Mouse (Mus musculus): ENCODE data around the gene Lrrc15. TPM values are rescaled to one million over a fixed set of nuclear protein-coding genes. Genes with fewer than 3 reads are reported as not detected.
A peak's percentile ranks its signal among the peaks of the same experiment; 100 is the strongest.

The Lrrc15 gene
- total and polyA plus RNA-seq, 3 experiments: not detected

- H3K9ac ChIP-seq (ENCODE audit: control insufficient read depth, low read depth, low read length, poor library complexity, severe bottlenecking): no peak overlapping the region
- H3K27ac ChIP-seq (ENCODE audit: control insufficient read depth, low read depth, low read length): no peak overlapping the region
- H3K4me3 ChIP-seq (ENCODE audit: control insufficient read depth in 1 of 2, insufficient read depth in 1 of 2, low read depth in 2 of 2, low read length in 2 of 2): no peak overlapping the region
- no peaks in the 10 kb centered on the region for H3K9me3 ChIP-seq (replicated peaks; ENCODE audit: insufficient read depth, low read length)
- H3K79me2 ChIP-seq (ENCODE audit: control insufficient read depth, insufficient read depth, low read length, poor library complexity): peaks cover 31% of the 10 kb centered on the region
- peaks cover 15 to 23% of the 10 kb centered on the region in 2 experiments for H3K4me1 ChIP-seq (ENCODE audit: control insufficient read depth in 1 of 2, insufficient read depth in 2 of 2, low read length in 2 of 2)
- H3K36me3 ChIP-seq (ENCODE audit: control insufficient read depth in 1 of 2, insufficient read depth in 2 of 2, low read length in 2 of 2): peaks cover 0 to 21% of the 10 kb centered on the region in 2 experiments; a peak in 2 of 4 replicates
- TF ChIP-seq ZNF384 (IDR thresholded peaks at IDR 0.05; ENCODE audit: low read depth, low read length) (no peak), MXI1 (IDR thresholded peaks at IDR 0.05; ENCODE audit: low read depth, low read length) (no peak), MEF2A (IDR thresholded peaks at IDR 0.05; ENCODE audit: extremely low read depth, insufficient replicate concordance, low read depth, low read length, poor library complexity, severe bottlenecking) (no peak), RAD21 (IDR thresholded peaks at IDR 0.05; ENCODE audit: low read depth, low read length) (no peak), TAL1 (IDR thresholded peaks at IDR 0.05; ENCODE audit: low read length) (no peak)
- no peak for DNase-seq (ENCODE audit: low read depth, low spot score)
- no peaks in the 10 kb centered on the region for H3K27me3 ChIP-seq (ENCODE audit: control insufficient read depth in 1 of 2, insufficient read depth in 2 of 2, low read length in 2 of 2)
Observed at GRCm38 (mm10) chr16:30307306-30307705, 24.2 kb upstream of the Lrrc15 start.

GRCm38 (mm10) chr16:30306102-30306501, 23.0 kb upstream of the Lrrc15 start:
- Histone ChIP-seq H3K4me1 (ENCODE audit: control insufficient read depth in 1 of 2, insufficient read depth in 2 of 2, low read length in 2 of 2) (peaks cover 3 to 16% of the 10 kb centered on the region in 2 experiments), H3K9ac (ENCODE audit: control insufficient read depth, low read depth, low read length, poor library complexity, severe bottlenecking) (no peak overlapping the region), H3K4me3 (ENCODE audit: control insufficient read depth in 1 of 2, insufficient read depth in 1 of 2, low read depth in 2 of 2, low read length in 2 of 2) (no peak overlapping the region), H3K79me2 (ENCODE audit: control insufficient read depth, insufficient read depth, low read length, poor library complexity) (peaks cover 29% of the 10 kb centered on the region), H3K27me3 (ENCODE audit: control insufficient read depth in 1 of 2, insufficient read depth in 2 of 2, low read length in 2 of 2) (no peaks in the 10 kb centered on the region; a peak in 1 of 4 replicates), H3K27ac (ENCODE audit: control insufficient read depth, low read depth, low read length) (no peak overlapping the region), H3K36me3 (ENCODE audit: control insufficient read depth in 1 of 2, insufficient read depth in 2 of 2, low read length in 2 of 2) (peaks cover 0 to 9% of the 10 kb centered on the region in 2 experiments; a peak in 2 of 4 replicates), H3K9me3 (replicated peaks; ENCODE audit: insufficient read depth, low read length) (no peaks in the 10 kb centered on the region)
- no peak for TF ChIP-seq SMC3 (IDR thresholded peaks at IDR 0.05; ENCODE audit: low read depth, low read length)
- TF ChIP-seq E2F4 (IDR thresholded peaks at IDR 0.05; ENCODE audit: borderline replicate concordance, low read depth, low read length): no peak
- TF ChIP-seq ZMIZ1 (IDR thresholded peaks at IDR 0.05; ENCODE audit: low read depth, low read length): 0 out of 2 replicates have a peak, but pooled peaks have one; percentile 19
- no peak for TF ChIP-seq EP300 (IDR thresholded peaks at IDR 0.05; ENCODE audit: low read depth in 1 of 2, low read length in 2 of 2)
- no peak for TF ChIP-seq KAT2A (conservative IDR thresholded peaks at IDR 0.05; ENCODE audit: low read depth, low read length)
- no peak for TF ChIP-seq MAFK (IDR thresholded peaks at IDR 0.05; ENCODE audit: borderline replicate concordance, low read depth, low read length)
- TF ChIP-seq POLR2A (IDR thresholded peaks at IDR 0.05; ENCODE audit: control insufficient read depth in 1 of 2, insufficient read depth in 1 of 2, low read depth in 1 of 2, low read length in 2 of 2, poor library complexity in 1 of 2): no peak; a peak in 1 of 4 replicates
- DNase-seq (ENCODE audit: low read depth, low spot score): no peak

GRCm38 (mm10) chr16:30304236-30304635, 21.2 kb upstream of the Lrrc15 start:
- Histone ChIP-seq H3K79me2 (ENCODE audit: control insufficient read depth, insufficient read depth, low read length, poor library complexity) (peaks cover 21% of the 10 kb centered on the region), H3K4me3 (ENCODE audit: control insufficient read depth in 1 of 2, insufficient read depth in 1 of 2, low read depth in 2 of 2, low read length in 2 of 2) (no peak overlapping the region), H3K27ac (ENCODE audit: control insufficient read depth, low read depth, low read length) (no peak overlapping the region), H3K9me3 (replicated peaks; ENCODE audit: insufficient read depth, low read length) (no peaks in the 10 kb centered on the region), H3K36me3 (ENCODE audit: control insufficient read depth in 1 of 2, insufficient read depth in 2 of 2, low read length in 2 of 2) (peaks cover 0 to 6% of the 10 kb centered on the region in 2 experiments; a peak in 1 of 4 replicates), H3K27me3 (ENCODE audit: control insufficient read depth in 1 of 2, insufficient read depth in 2 of 2, low read length in 2 of 2) (no peaks in the 10 kb centered on the region; a peak in 2 of 4 replicates), H3K4me1 (ENCODE audit: control insufficient read depth in 1 of 2, insufficient read depth in 2 of 2, low read length in 2 of 2) (peaks cover 0 to 13% of the 10 kb centered on the region in 2 experiments; a peak in 2 of 4 replicates), H3K9ac (ENCODE audit: control insufficient read depth, low read depth, low read length, poor library complexity, severe bottlenecking) (no peak overlapping the region)
- peak; percentile 29 for DNase-seq (ENCODE audit: low read depth, low spot score)
- TF ChIP-seq BHLHE40 (IDR thresholded peaks at IDR 0.05; ENCODE audit: borderline replicate concordance, low read depth, low read length) (no peak), HCFC1 (IDR thresholded peaks at IDR 0.05; ENCODE audit: low read depth, low read length) (no peak), SIN3A (IDR thresholded peaks at IDR 0.05; ENCODE audit: low read length) (no peak), KAT2A (conservative IDR thresholded peaks at IDR 0.05; ENCODE audit: low read depth, low read length) (no peak), GATA1 (IDR thresholded peaks at IDR 0.05; ENCODE audit: low read depth, low read length) (no peak), NRF1 (IDR thresholded peaks at IDR 0.05; ENCODE audit: insufficient read depth, low read depth, low read length, poor library complexity, severe bottlenecking) (no peak), RCOR1 (IDR thresholded peaks at IDR 0.05; ENCODE audit: low read depth, low read length) (no peak), CHD1 (IDR thresholded peaks at IDR 0.05; ENCODE audit: low read depth, low read length) (no peak), ETS1 (IDR thresholded peaks at IDR 0.05; ENCODE audit: low read depth, low read length) (no peak), POLR2A (IDR thresholded peaks at IDR 0.05; ENCODE audit: control insufficient read depth in 1 of 2, insufficient read depth in 1 of 2, low read depth in 1 of 2, low read length in 2 of 2, poor library complexity in 1 of 2) (no peak), GABPA (IDR thresholded peaks at IDR 0.05; ENCODE audit: low read depth, low read length) (no peak), NELFE (IDR thresholded peaks at IDR 0.05; ENCODE audit: low read depth, low read length) (no peak), MYB (IDR thresholded peaks at IDR 0.05; ENCODE audit: low read depth, low read length) (no peak), ZKSCAN1 (IDR thresholded peaks at IDR 0.05; ENCODE audit: low read depth, low read length) (no peak), EP300 (IDR thresholded peaks at IDR 0.05; ENCODE audit: low read depth in 1 of 2, low read length in 2 of 2) (no peak), MAX (IDR thresholded peaks at IDR 0.05; ENCODE audit: low read length) (no peak), POLR2AphosphoS2 (IDR thresholded peaks at IDR 0.05; ENCODE audit: low read length) (no peak)

All from MEL (cell line).